Mouse (Mus musculus) megakaryocyte, embryonic 14.5 days (primary cell): ENCODE measurements around the gene Fbxl13. TPM values are rescaled to one million over a fixed set of nuclear protein-coding genes. Genes with fewer than 3 reads are reported as not detected.

Source experiments
- H3K27me3 ChIP-seq: replicated peaks from 2 replicates; pipeline ENCODE3; 2012; ENCODE audit warnings: inconsistent platforms
- H3K36me3 ChIP-seq: replicated peaks from 2 replicates; pipeline ENCODE3; 2012; ENCODE audit warnings: low read length, inconsistent platforms, mixed read lengths
- H3K4me1 ChIP-seq: 2 replicates; pipeline ENCODE4 v1.6.1; 2012; ENCODE audit warnings: inconsistent platforms
- H3K4me3 ChIP-seq: replicated peaks from 2 replicates; pipeline ENCODE3; 2012; ENCODE audit warnings: moderate library complexity, mild to moderate bottlenecking, inconsistent platforms
- H3K9me3 ChIP-seq: 2 replicates; pipeline ENCODE4 v1.6.1; 2012; ENCODE audit warnings: inconsistent platforms
- FLI1 ChIP-seq: IDR thresholded peaks from 2 replicates; pipeline ENCODE4 v1.6.1; 2012; ENCODE audit warnings: low read length, inconsistent platforms, mixed read lengths
- GATA1 ChIP-seq: IDR thresholded peaks from 3 replicates; pipeline ENCODE4 v1.6.1; 2012; ENCODE audit warnings: mixed read lengths, low read length, inconsistent platforms, borderline replicate concordance
- polyA plus RNA-seq: library from polyadenylated mRNA; stranded (reverse); fragments of >175 nt; gene quantifications from 2 replicates; pipeline ENCODE4 v1.2.3, GENCODE M21; 2012; ENCODE audit warnings: low replicate concordance; ENCODE audit not compliant: insufficient read depth

Gene Fbxl13
- not detected in 2 replicates for polyA plus RNA-seq

- no peaks in the 10 kb centered on the region for H3K9me3 ChIP-seq
- peaks cover 26% of the 10 kb centered on the region for H3K36me3 ChIP-seq
- peak within 1 kb of the TSS; percentile 97 for H3K4me3 ChIP-seq
- TF ChIP-seq FLI1 (no peak), GATA1 (no peak)
- peaks cover 10% of the 10 kb centered on the region for H3K27me3 ChIP-seq
- H3K4me1 ChIP-seq, result peaks cover 32% of the 10 kb centered on the region
Observed at GRCm38 (mm10) chr5:21645439-21646132, at the start of gene Fbxl13, which contains the start of gene Armc10. Gene Fbxl13 (minus strand): TSS chr5:21645634. Gene Armc10 (plus strand): TSS chr5:21645813.

- Histone ChIP-seq H3K4me1 (peaks cover 12% of the 10 kb centered on the region), H3K9me3 (peaks cover 5% of the 10 kb centered on the region; the same call in 1 of the 2 replicates), H3K4me3 (no peak overlapping the region), H3K36me3 (no peaks in the 10 kb centered on the region), H3K27me3 (no peaks in the 10 kb centered on the region)
- TF ChIP-seq GATA1 (no peak), FLI1 (no peak)
Observed at GRCm38 (mm10) chr5:21694854-21695490, 49.5 kb upstream of the Fbxl13 start.

GRCm38 (mm10) chr5:21693372-21693870, 48.0 kb upstream of the Fbxl13 start:
- no peaks in the 10 kb centered on the region for H3K27me3 ChIP-seq
- TF ChIP-seq FLI1, result no peak
- TF ChIP-seq GATA1, result no peak
- no peaks in the 10 kb centered on the region for H3K36me3 ChIP-seq
- peaks cover 5% of the 10 kb centered on the region; the same call in 1 of the 2 replicates for H3K9me3 ChIP-seq
- H3K4me1 ChIP-seq, result peaks cover 12% of the 10 kb centered on the region
- no peak overlapping the region for H3K4me3 ChIP-seq

GRCm38 (mm10) chr5:21692230-21692629, 46.8 kb upstream of the Fbxl13 start:
- TF ChIP-seq GATA1, result no peak
- TF ChIP-seq FLI1, result no peak

GRCm38 (mm10) chr5:21687042-21687441, 41.6 kb upstream of the Fbxl13 start:
- no peak for TF ChIP-seq GATA1
- no peak for TF ChIP-seq FLI1
- Histone ChIP-seq H3K4me3 (no peak overlapping the region), H3K9me3 (peaks cover 10% of the 10 kb centered on the region), H3K4me1 (peaks cover 11% of the 10 kb centered on the region), H3K27me3 (peaks cover 3% of the 10 kb centered on the region), H3K36me3 (no peaks in the 10 kb centered on the region)

More at GRCm38 (mm10) chr5:21692230-21692629, 46.8 kb upstream of the Fbxl13 start:
- no peaks in the 10 kb centered on the region for H3K27me3 ChIP-seq
- H3K4me1 ChIP-seq, result peaks cover 12% of the 10 kb centered on the region
- H3K4me3 ChIP-seq, result no peak overlapping the region
- no peaks in the 10 kb centered on the region for H3K36me3 ChIP-seq
- peaks cover 5% of the 10 kb centered on the region; the same call in 1 of the 2 replicates for H3K9me3 ChIP-seq

- H3K4me1 ChIP-seq, result peaks cover 20% of the 10 kb centered on the region
- no peaks in the 10 kb centered on the region for H3K36me3 ChIP-seq
- peaks cover 3% of the 10 kb centered on the region for H3K27me3 ChIP-seq
- no peak for TF ChIP-seq FLI1
- no peak for TF ChIP-seq GATA1
- H3K9me3 ChIP-seq, result peaks cover 8% of the 10 kb centered on the region
- H3K4me3 ChIP-seq, result no peak overlapping the region
Observed at GRCm38 (mm10) chr5:21685001-21685400, 39.6 kb upstream of the Fbxl13 start.

GRCm38 (mm10) chr5:21683811-21684210, 38.4 kb upstream of the Fbxl13 start:
- Histone ChIP-seq H3K4me3 (peak overlapping the region; percentile 4), H3K4me1 (peaks cover 24% of the 10 kb centered on the region), H3K27me3 (peaks cover 3% of the 10 kb centered on the region), H3K36me3 (no peaks in the 10 kb centered on the region), H3K9me3 (peaks cover 8% of the 10 kb centered on the region)
- no peak for TF ChIP-seq FLI1
- no peak for TF ChIP-seq GATA1

GRCm38 (mm10) chr5:21680940-21681339, 35.5 kb upstream of the Fbxl13 start:
- Histone ChIP-seq H3K27me3 (peaks cover 3% of the 10 kb centered on the region), H3K4me3 (peak overlapping the region; percentile 23), H3K9me3 (peaks cover 8% of the 10 kb centered on the region), H3K36me3 (peaks cover 2% of the 10 kb centered on the region), H3K4me1 (peaks cover 18% of the 10 kb centered on the region)
- TF ChIP-seq FLI1 (no peak), GATA1 (no peak)

GRCm38 (mm10) chr5:21680029-21680428, 34.6 kb upstream of the Fbxl13 start:
- peaks cover 3% of the 10 kb centered on the region for H3K27me3 ChIP-seq
- no peak overlapping the region for H3K4me3 ChIP-seq
- peaks cover 11% of the 10 kb centered on the region for H3K36me3 ChIP-seq
- no peak for TF ChIP-seq FLI1
- TF ChIP-seq GATA1, result no peak
- peaks cover 18% of the 10 kb centered on the region for H3K4me1 ChIP-seq
- H3K9me3 ChIP-seq, result peaks cover 15% of the 10 kb centered on the region

GRCm38 (mm10) chr5:21678363-21678762, 32.9 kb upstream of the Fbxl13 start:
- H3K36me3 ChIP-seq, result peaks cover 18% of the 10 kb centered on the region

More at GRCm38 (mm10) chr5:21678363-21678762, 32.9 kb upstream of the Fbxl13 start:
- no peak for TF ChIP-seq FLI1
- TF ChIP-seq GATA1, result no peak
- peaks cover 18% of the 10 kb centered on the region for H3K4me1 ChIP-seq
- H3K4me3 ChIP-seq, result no peak overlapping the region
- peaks cover 7% of the 10 kb centered on the region; the same call in 1 of the 2 replicates for H3K9me3 ChIP-seq
- H3K27me3 ChIP-seq, result no peaks in the 10 kb centered on the region
